Mouse (Mus musculus): ENCODE data around the gene Lamb2.

Lamb2 gene

GRCm38 (mm10) chr9:108493246-108493645 lies 13.7 kb downstream of the Lamb2 start:
- no peak for DNase-seq

GRCm38 (mm10) chr9:108494146-108494825 lies 14.8 kb downstream of the Lamb2 start:
- DNase-seq = no peak

DNA sequence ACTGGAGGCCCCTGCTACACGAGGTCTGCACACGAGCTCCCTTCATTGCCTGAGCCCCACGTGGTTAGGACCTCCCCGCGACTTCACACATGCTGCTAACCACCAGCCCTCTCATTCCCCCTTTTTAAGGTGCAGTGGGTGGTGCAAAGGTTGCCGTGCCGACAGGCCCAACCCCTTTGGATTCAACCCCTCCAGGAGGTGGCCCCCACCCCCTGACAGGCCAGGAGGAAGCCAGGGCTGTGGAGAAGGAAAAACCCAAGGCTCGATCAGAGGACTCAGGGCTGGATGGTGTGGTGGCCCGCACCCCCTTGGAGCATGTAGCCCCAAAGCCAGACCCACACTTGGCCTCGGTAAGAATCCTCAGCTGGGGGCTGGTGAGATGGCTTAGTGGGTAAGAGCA lies 15.4 kb downstream of the Lamb2 start:
- DNase-seq = no peak

- no peak for DNase-seq
These were observed 19.7 kb downstream of the Lamb2 start for GRCm38 (mm10) chr9:108499231-108499630.

- DNase-seq = no peak
These were observed 20.4 kb downstream of the Lamb2 start for GRCm38 (mm10) chr9:108499943-108500342.

DNA sequence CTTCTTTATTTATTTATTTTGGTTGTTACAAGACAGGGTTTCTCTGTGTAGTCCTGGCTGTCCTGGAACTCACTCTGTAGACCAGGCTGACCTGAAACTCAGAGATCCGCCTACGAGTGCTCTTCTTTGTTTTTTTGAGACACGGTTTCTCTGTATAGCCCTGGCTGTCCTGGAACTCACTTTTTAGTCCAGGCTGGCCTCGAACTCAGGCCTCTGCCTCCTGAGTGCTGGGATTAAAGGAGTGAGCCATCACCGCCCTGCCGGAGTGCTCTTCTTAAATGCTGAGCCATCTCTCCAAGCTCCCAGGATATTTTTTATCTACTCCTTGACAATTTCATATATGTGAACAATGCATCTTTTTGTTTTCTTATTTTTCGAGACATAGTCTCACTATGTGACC lies 27.4 kb downstream of the Lamb2 start:
- no peak for DNase-seq

GRCm38 (mm10) chr9:108507619-108508434 lies 28.3 kb downstream of the Lamb2 start, which contains the start of gene Qars:
TSS of gene Qars (plus strand) at chr9:108507706.
- peak; percentile 92 for DNase-seq

- DNase-seq = no peak
These were observed 29.2 kb downstream of the Lamb2 start for GRCm38 (mm10) chr9:108508776-108509175.

- peak; percentile 96 for DNase-seq
These were observed 37.1 kb downstream of the Lamb2 start, which contains the start of gene Qrich1 for GRCm38 (mm10) chr9:108516380-108517251. TSS of gene Qrich1 (plus strand) at chr9:108516806.

DNA sequence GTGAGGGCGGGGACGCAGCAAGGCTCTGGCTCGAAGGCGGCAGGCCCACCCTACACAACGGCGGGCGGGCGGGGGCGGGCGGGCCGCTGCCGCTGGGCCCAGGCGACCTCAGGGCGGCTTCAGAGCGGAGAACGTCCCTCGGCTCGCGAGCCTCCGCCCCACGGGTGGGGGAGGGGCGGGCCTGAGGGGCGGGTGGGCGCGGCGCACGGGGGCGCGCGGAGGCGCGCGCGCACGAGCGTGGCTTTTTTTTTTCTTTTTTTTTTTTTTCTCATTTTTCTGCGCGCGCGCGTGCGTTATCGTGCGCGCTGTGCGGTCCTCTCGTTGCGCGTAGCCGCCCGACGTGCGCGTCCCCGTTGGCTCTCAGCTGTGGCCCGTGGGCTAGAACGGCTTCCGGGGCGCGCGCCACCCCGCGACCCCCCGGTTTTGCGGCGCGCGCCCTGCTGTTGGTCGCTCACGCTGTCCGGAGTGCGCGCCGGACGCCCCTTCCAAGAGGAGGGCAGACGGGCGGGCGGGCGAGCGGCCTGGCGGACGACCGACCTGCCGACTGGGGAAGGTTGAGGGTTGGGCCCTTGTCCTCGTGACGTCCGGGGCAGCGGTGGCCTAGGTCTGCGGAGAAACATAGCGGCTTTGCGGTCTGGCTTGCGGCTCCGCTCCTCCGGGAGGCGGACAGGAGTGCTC lies 37.9 kb downstream of the Lamb2 start:
- peak; percentile 81 for DNase-seq

DNA sequence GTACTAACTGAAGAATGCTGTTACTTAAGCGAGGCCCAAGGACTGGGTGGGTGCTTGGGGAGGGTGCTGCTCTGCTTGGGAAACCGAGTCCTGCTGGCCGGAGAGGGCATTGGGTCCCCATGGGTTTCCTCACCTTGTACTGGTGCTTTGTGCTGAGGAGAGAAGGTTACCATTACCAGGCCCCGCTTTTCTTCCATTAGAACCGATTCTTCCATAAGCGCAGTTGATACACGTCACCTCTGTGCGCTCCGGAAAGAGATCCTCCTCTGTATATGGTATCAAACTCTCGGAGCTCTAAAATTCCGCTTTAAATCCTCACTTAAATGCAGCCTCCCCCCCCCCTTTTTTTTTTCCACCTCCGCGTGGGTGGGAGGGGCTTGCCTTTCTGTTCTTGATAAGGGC lies 38.4 kb downstream of the Lamb2 start:
- no peak for DNase-seq

DNA sequence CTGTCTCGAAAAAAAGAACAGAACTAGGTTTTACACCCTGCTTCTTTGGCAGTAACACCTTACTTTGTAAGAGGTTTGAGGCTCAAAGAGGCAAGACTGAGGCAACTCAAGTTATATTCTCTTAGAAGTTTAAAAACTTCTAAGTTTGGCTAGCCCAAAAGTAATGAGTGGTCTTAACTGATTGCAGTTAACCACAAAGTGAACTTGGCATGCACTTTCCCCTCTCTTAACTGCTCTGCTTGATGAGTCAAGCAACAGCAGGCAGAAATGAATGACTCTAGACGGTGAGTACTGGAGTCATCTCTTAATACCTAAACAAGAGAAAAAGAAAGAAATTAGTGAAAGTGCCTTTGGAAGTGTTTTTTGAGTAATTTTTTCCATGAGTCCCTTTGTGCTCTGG lies 42.1 kb downstream of the Lamb2 start:
- DNase-seq = no peak

- DNase-seq = no peak
These were observed 43.8 kb downstream of the Lamb2 start for GRCm38 (mm10) chr9:108523341-108523740.

GRCm38 (mm10) chr9:108525400-108525799 lies 45.9 kb downstream of the Lamb2 start:
- no peak for DNase-seq

GRCm38 (mm10) chr9:108530954-108531353 lies 51.4 kb downstream of the Lamb2 start:
- no peak for DNase-seq

DNA sequence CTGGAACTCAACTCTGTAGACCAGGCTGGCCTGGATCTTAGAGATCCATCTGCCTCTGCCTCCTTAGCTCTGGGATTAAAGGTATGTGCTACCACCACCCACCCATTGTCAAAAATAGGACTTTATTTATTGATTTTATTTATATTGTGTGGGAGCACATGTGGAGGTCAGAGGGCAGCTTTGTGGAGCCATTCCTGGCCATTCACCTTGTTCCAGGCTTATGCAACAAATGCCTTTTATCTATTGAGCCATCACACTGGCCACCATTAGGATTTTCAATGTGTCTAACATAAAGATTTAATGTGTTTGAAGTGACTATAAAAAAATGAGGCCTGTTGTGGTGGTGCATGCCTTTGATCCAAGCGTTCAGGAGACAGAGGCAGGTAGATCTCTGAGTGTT lies 52.0 kb downstream of the Lamb2 start:
- no peak for DNase-seq
